Mouse (Mus musculus): Measurements from ENCODE around the gene Nfya. TPM values are rescaled to one million over a fixed set of nuclear protein-coding genes. Genes with fewer than 3 reads are reported as not detected.

The Nfya gene
- total RNA-seq, 2 experiments from 2014 or later = 30.3 to 42.0 TPM

GRCm38 (mm10) chr17:48350681-48351193, 59.0 kb downstream of the Nfya start:
- no peak for DNase-seq (ENCODE audit: low spot score in 2 of 2)

GRCm38 (mm10) chr17:48347287-48347686, 62.4 kb downstream of the Nfya start:
- DNase-seq (ENCODE audit: low spot score in 2 of 2) = no peak

- DNase-seq (ENCODE audit: low spot score in 2 of 2) = no peak
These were observed 62.9 kb downstream of the Nfya start for GRCm38 (mm10) chr17:48346834-48347233.

- no peak for DNase-seq (ENCODE audit: low spot score in 2 of 2)
These were observed 63.5 kb downstream of the Nfya start, which contains the start of gene Trem2 for GRCm38 (mm10) chr17:48346231-48346630. TSS of gene Trem2 (plus strand) at chr17:48346401.

- DNase-seq (ENCODE audit: low spot score in 2 of 2) = no peak
These were observed 63.9 kb downstream of the Nfya start for GRCm38 (mm10) chr17:48345824-48346223.

GRCm38 (mm10) chr17:48343065-48343464, 66.6 kb downstream of the Nfya start:
- DNase-seq (ENCODE audit: low spot score in 2 of 2) = no peak

- DNase-seq (ENCODE audit: low spot score in 2 of 2) = no peak
These were observed 67.8 kb downstream of the Nfya start for GRCm38 (mm10) chr17:48341947-48342346.

GRCm38 (mm10) chr17:48340267-48340666, 69.4 kb downstream of the Nfya start:
- no peak for DNase-seq (ENCODE audit: low spot score in 2 of 2)

Other genes starting within 250 kb of the Nfya start
- not detected for gene A530064D06Rik, start 242.6 kb downstream of the Nfya start, total RNA-seq (2021)
- gene Trem1, start 177.1 kb downstream of the Nfya start, total RNA-seq (2021) = not detected
- not detected for gene Trem3, start 162.1 kb downstream of the Nfya start, total RNA-seq (2021)
- not detected for gene Treml4, start 145.6 kb downstream of the Nfya start, total RNA-seq (2021)
- gene Treml2, start 110.4 kb downstream of the Nfya start, total RNA-seq (2021) = under 1 TPM; 0.19 to 0.48 TPM
- not detected for gene B430306N03Rik, start 93.8 kb downstream of the Nfya start, total RNA-seq (2021)
- gene Trem2, start 63.5 kb downstream of the Nfya start, total RNA-seq (2021) = 1 to 10 TPM; 7.6 to 8.1 TPM
- gene Treml1, start 50.0 kb downstream of the Nfya start, total RNA-seq (2021) = under 1 TPM in 1 of 2 experiments, not detected in 1; 0.44 TPM
- gene Oard1, start 108 bp upstream of the Nfya start, total RNA-seq (2021) = 10 to 100 TPM; 10.7 to 11.2 TPM
- gene Apobec2, start 23.0 kb upstream of the Nfya start, total RNA-seq (2021) = under 1 TPM; 0.30 to 0.45 TPM
- under 1 TPM in 1 of 2 experiments, not detected in 1; 0.79 TPM for gene Tspo2, start 41.6 kb upstream of the Nfya start, total RNA-seq (2021)
- gene Unc5cl, start 45.0 kb upstream of the Nfya start, total RNA-seq (2021) = 1 to 10 TPM in 1 of 2 experiments, under 1 TPM in 1; 0.36 to 1.0 TPM